Mouse (Mus musculus) large intestine, adult 2 months (tissue): ENCODE results near the gene Gm29564. TPM values are rescaled to one million over a fixed set of nuclear protein-coding genes. Genes with fewer than 3 reads are reported as not detected.
"Not testable (repeated sequence)": the region's sequence is repeated elsewhere in the genome, so short reads cannot be mapped to it uniquely, and the experiment has no call there.

ENCODE experiments used
- DNase-seq: peaks from one replicate; pipeline ENCODE4 v3.0.0-alpha.2; 2012; ENCODE audit warnings: low read depth, low spot score
- WGBS: fragments of 180-500 bp; shearing (Covaris S2); methylation state at CpG from one replicate; pipeline ENCODE4 v1.1.7; 2018; 5-methylcytosine and 5-hydroxymethylcytosine counted together
- polyA plus RNA-seq: library from polyadenylated mRNA; depleted of rRNA; stranded (reverse); fragments of >200 nt; gene quantifications from 2 replicates; pipeline ENCODE4 v1.2.3, GENCODE M21; 2012; rRNA removed

Gm29564 gene
- not detected in 2 replicates for polyA plus RNA-seq

DNA sequence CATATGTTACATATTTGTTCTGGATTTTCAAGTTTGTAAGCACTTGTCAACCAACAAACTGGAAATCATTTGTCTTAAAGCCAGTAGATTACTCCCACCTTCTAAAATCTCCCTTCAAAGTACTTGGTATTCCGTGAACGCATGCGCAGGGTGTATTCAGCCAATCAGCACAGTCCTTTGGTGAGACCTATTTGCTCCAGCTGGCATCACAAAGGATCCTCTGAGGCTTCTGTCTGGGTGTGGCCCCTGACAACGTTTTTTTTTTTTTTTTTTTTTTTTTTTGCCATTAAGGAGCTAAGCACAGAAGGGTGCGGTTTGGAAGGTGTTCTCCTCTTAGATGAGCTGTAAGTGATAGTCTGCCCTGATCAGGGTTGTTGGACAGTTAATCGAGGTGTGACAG is at the start of gene Gm29564:
TSS of gene Gm29564 (plus strand) at position 301 of the 400 bp plus-strand sequence.
- DNase-seq: not testable (repeated sequence)
- WGBS: no CpG with 5 or more reads among the region's 6 CpGs

Other genes with a start within 250 kb of the Gm29564 start
- not detected in 2 replicates for gene Gm20867, start 249.8 kb upstream of the Gm29564 start, polyA plus RNA-seq